Comparison of ENCODE assay signal across 8 mouse cellular contexts in genomic region chr6:31125328-31126118, GRCm38 (mm10).
DNase-seq lines count a peak whose midpoint lies in the region; ATAC-seq and TF ChIP-seq lines count a peak whose summit lies in the region.

No protein-coding gene starts in this region.

- peak; percentile 52 for TF ChIP-seq CTCF in ES-Bruce4 (IDR thresholded peaks at IDR 0.05; ENCODE audit: low read depth, low read length)

- TF ChIP-seq POLR2A in ES-Bruce4 (IDR thresholded peaks at IDR 0.05; ENCODE audit: insufficient read depth, low read length): no peak

- no peaks in the 10 kb centered on the region for H3K27me3 ChIP-seq in hindbrain, embryonic 11.5 days (ENCODE audit: control insufficient read depth, insufficient read depth, low read length)
- H3K27me3 ChIP-seq in hindbrain, embryonic 12.5 days: no peaks in the 10 kb centered on the region
- no peaks in the 10 kb centered on the region for H3K27me3 ChIP-seq in ES-Bruce4 (ENCODE audit: control insufficient read depth, insufficient read depth, low read length, poor library complexity, severe bottlenecking)
- no peaks in the 10 kb centered on the region for H3K27me3 ChIP-seq in liver, embryonic 16.5 days (ENCODE audit: control insufficient read depth, insufficient read depth, low read depth, low read length)
- no peaks in the 10 kb centered on the region for H3K27me3 ChIP-seq in stomach, embryonic 15.5 days (replicated peaks)

- no peaks in the 10 kb centered on the region for H3K4me1 ChIP-seq in hindbrain, embryonic 11.5 days (replicated peaks; ENCODE audit: control insufficient read depth, insufficient read depth, low read length)
- peaks cover 6% of the 10 kb centered on the region; the same call in 1 of the 2 replicates for H3K4me1 ChIP-seq in hindbrain, embryonic 12.5 days
- no peaks in the 10 kb centered on the region for H3K4me1 ChIP-seq in ES-Bruce4 (ENCODE audit: control insufficient read depth, insufficient read depth, low read length)
- peaks cover 12% of the 10 kb centered on the region for H3K4me1 ChIP-seq in liver, embryonic 16.5 days (ENCODE audit: control insufficient read depth, low read depth, low read length)
- no peaks in the 10 kb centered on the region; the same call in 1 of the 2 replicates for H3K4me1 ChIP-seq in stomach, embryonic 15.5 days

- no peaks in the 10 kb centered on the region for H3K36me3 ChIP-seq in hindbrain, embryonic 11.5 days (ENCODE audit: control insufficient read depth, insufficient read depth, low read length)
- no peaks in the 10 kb centered on the region for H3K36me3 ChIP-seq in hindbrain, embryonic 12.5 days
- no peaks in the 10 kb centered on the region for H3K36me3 ChIP-seq in ES-Bruce4 (ENCODE audit: control insufficient read depth, insufficient read depth, low read length, poor library complexity, severe bottlenecking)
- no peaks in the 10 kb centered on the region for H3K36me3 ChIP-seq in liver, embryonic 16.5 days (ENCODE audit: control insufficient read depth, insufficient read depth)
- no peaks in the 10 kb centered on the region for H3K36me3 ChIP-seq in stomach, embryonic 15.5 days

- no peak overlapping the region for H3K27ac ChIP-seq in hindbrain, embryonic 11.5 days (ENCODE audit: low read depth, low read length)
- no peak overlapping the region for H3K27ac ChIP-seq in hindbrain, embryonic 12.5 days
- no peak overlapping the region for H3K27ac ChIP-seq in ES-Bruce4 (ENCODE audit: insufficient read depth, low read length)
- H3K27ac ChIP-seq in liver, embryonic 16.5 days (ENCODE audit: low read length): peak overlapping the region; percentile 81
- H3K27ac ChIP-seq in stomach, embryonic 15.5 days: no peak overlapping the region

- TF ChIP-seq EP300 in ES-Bruce4 (IDR thresholded peaks at IDR 0.05; ENCODE audit: insufficient read depth, low read depth, low read length): no peak

- no peaks in the 10 kb centered on the region for H3K9me3 ChIP-seq in hindbrain, embryonic 11.5 days (ENCODE audit: control insufficient read depth, low read length)
- H3K9me3 ChIP-seq in hindbrain, embryonic 12.5 days (replicated peaks): no peaks in the 10 kb centered on the region
- no peaks in the 10 kb centered on the region for H3K9me3 ChIP-seq in ES-Bruce4 (replicated peaks; ENCODE audit: control insufficient read depth, insufficient read depth, low read length, poor library complexity, severe bottlenecking)
- no peaks in the 10 kb centered on the region for H3K9me3 ChIP-seq in liver, embryonic 16.5 days (replicated peaks; ENCODE audit: control insufficient read depth, low read length)
- H3K9me3 ChIP-seq in stomach, embryonic 15.5 days: no peaks in the 10 kb centered on the region

- 80% methylated on average over 19 of the region's 19 CpGs for WGBS in hindbrain, embryonic 11.5 days
- WGBS in hindbrain, embryonic 12.5 days: 75% methylated on average over 19 of the region's 19 CpGs
- 18% methylated on average over 19 of the region's 19 CpGs for WGBS in liver, embryonic 16.5 days (ENCODE audit: insufficient replicate concordance)
- 62% methylated on average over 19 of the region's 19 CpGs for WGBS in stomach, embryonic 15.5 days

- DNase-seq in hindbrain, embryonic 11.5 days (ENCODE audit: low spot score): peak; percentile 35
- DNase-seq in embryo, embryonic 10.5 days (ENCODE audit: low spot score): peak; percentile 51
- DNase-seq in left cerebral cortex, postnatal 14 days (ENCODE audit: low spot score in 2 of 2): no peak
- no peak for DNase-seq in gastrocnemius, postnatal 10 days

- no peak for ATAC-seq in hindbrain, embryonic 11.5 days (ENCODE audit: low FRiP score)
- ATAC-seq in hindbrain, embryonic 12.5 days (ENCODE audit: low FRiP score): no peak
- peak; percentile 61 for ATAC-seq in liver, embryonic 16.5 days (ENCODE audit: low read depth)
- ATAC-seq in stomach, embryonic 15.5 days (ENCODE audit: insufficient read depth, low FRiP score, low read depth): no peak

- no peak overlapping the region for H3K9ac ChIP-seq in hindbrain, embryonic 11.5 days (ENCODE audit: low read depth, low read length)
- no peak overlapping the region for H3K9ac ChIP-seq in hindbrain, embryonic 12.5 days
- H3K9ac ChIP-seq in ES-Bruce4 (ENCODE audit: low read depth, poor library complexity, severe bottlenecking): no peak overlapping the region
- H3K9ac ChIP-seq in liver, embryonic 16.5 days (ENCODE audit: low read depth, low read length): peak overlapping the region; percentile 74
- H3K9ac ChIP-seq in stomach, embryonic 15.5 days: no peak overlapping the region

- no peak overlapping the region for H3K4me3 ChIP-seq in hindbrain, embryonic 11.5 days (ENCODE audit: low read depth, low read length)
- H3K4me3 ChIP-seq in hindbrain, embryonic 12.5 days: no peak overlapping the region
- no peak overlapping the region for H3K4me3 ChIP-seq in ES-Bruce4 (ENCODE audit: low read depth, low read length)
- peak overlapping the region; percentile 68 for H3K4me3 ChIP-seq in liver, embryonic 16.5 days (ENCODE audit: low read depth, low read length)
- 0 out of 2 replicates have a peak overlapping the region, but pooled peaks have one; percentile 4 for H3K4me3 ChIP-seq in stomach, embryonic 15.5 days (replicated peaks)

- intact Hi-C loops in left cerebral cortex, postnatal 14 days (cut with DNase I): loop anchor here (5.0 kb wide), 1 partner anchor 48 kb away; no protein-coding TSS in a partner anchor

- H3K4me2 ChIP-seq in hindbrain, embryonic 11.5 days (replicated peaks; ENCODE audit: low read depth, low read length): no peak overlapping the region
- H3K4me2 ChIP-seq in hindbrain, embryonic 12.5 days (replicated peaks): no peak overlapping the region
- peak overlapping the region; percentile 80 for H3K4me2 ChIP-seq in liver, embryonic 16.5 days (ENCODE audit: low read depth, low read length)
- H3K4me2 ChIP-seq in stomach, embryonic 15.5 days: peak overlapping the region; percentile 4

Comparison
In these comparisons a context has a peak if more than half of its experiments do, and no peak if none do; other contexts are left out.
1. DNase-seq: peak in hindbrain, embryonic 11.5 days (single experiment) and embryo, embryonic 10.5 days (single experiment); none in left cerebral cortex, postnatal 14 days (0 of 2) and gastrocnemius, postnatal 10 days (single experiment).
2. H3K4me2 ChIP-seq: peak in liver, embryonic 16.5 days (single experiment) and stomach, embryonic 15.5 days (single experiment); none in hindbrain, embryonic 11.5 days (single experiment) and hindbrain, embryonic 12.5 days (single experiment).
3. H3K4me3 ChIP-seq: peak in liver, embryonic 16.5 days (single experiment) and stomach, embryonic 15.5 days (single experiment); none in hindbrain, embryonic 11.5 days (single experiment), hindbrain, embryonic 12.5 days (single experiment) and ES-Bruce4 (single experiment).